Mouse (Mus musculus) megakaryocyte progenitor cell, adult 5-6 weeks (primary cell): ENCODE results near the gene Ralgps1. TPM values are rescaled to one million over a fixed set of nuclear protein-coding genes. Genes with fewer than 3 reads are reported as not detected.

Experiments used
- ATAC-seq: replicated peaks from 2 replicates; pipeline ENCODE4 v1.8.0; 2016; ENCODE audit warnings: mild to moderate bottlenecking, moderate TSS enrichment, inconsistent platforms; ENCODE audit not compliant: poor library complexity
- total RNA-seq, 2 experiments: library from RNA; stranded (forward) in 1 of 2; stranded (reverse) in 1 of 2; fragments of 157-497, 149-512 nt in 1 of 2; fragments of 200-1000 nt in 1 of 2; gene quantifications; 2 replicates each; pipeline versions ENCODE4 v1.2.3 to v1.2.4; 2015 to 2017

The Ralgps1 gene
- 1.7 and 2.4 TPM in 2 replicates for total RNA-seq (2015)
- total RNA-seq (2017): 0.42 and 0.68 TPM in 2 replicates

- peak; percentile 100 for ATAC-seq
Measured at GRCm38 (mm10) chr2:33370777-33371647, at the start of gene Ralgps1. Gene Ralgps1 (minus strand): TSS chr2:33371486.

GRCm38 (mm10) chr2:33417454-33417853 lies 46.2 kb upstream of the Ralgps1 start:
- no peak for ATAC-seq

GRCm38 (mm10) chr2:33414019-33414418 lies 42.7 kb upstream of the Ralgps1 start:
- ATAC-seq: no peak

GRCm38 (mm10) chr2:33412111-33412510 lies 40.8 kb upstream of the Ralgps1 start:
- no peak for ATAC-seq

GRCm38 (mm10) chr2:33403511-33404003 lies 32.3 kb upstream of the Ralgps1 start:
- peak; percentile 78 for ATAC-seq

- 0 out of 2 replicates have a peak, but pooled peaks have one; percentile 4 for ATAC-seq
Measured at GRCm38 (mm10) chr2:33402638-33403037, 31.4 kb upstream of the Ralgps1 start.

GRCm38 (mm10) chr2:33402236-33402635 lies 30.9 kb upstream of the Ralgps1 start:
- peak; percentile 59 for ATAC-seq

DNA sequence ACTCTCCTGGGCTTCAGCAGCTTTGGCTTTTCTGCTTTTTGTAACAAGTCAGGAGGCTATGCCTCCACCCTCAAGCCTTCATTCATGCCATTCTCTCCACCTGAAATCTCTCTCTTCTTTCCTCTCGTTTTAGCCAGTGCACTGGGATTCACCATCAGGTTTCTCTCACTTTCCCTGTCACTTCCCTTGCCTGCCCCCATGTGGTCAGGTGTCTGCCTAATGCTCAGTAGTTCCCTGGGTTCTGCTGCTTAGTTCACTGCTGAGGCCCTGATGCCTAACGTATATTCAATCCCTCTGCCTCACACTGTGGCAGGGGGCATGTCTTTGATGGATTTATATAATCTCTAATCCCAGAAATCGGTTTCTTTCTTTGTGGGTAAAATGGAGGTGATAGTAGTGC lies 29.9 kb upstream of the Ralgps1 start:
- no peak for ATAC-seq

GRCm38 (mm10) chr2:33400541-33400940 lies 29.3 kb upstream of the Ralgps1 start:
- no peak for ATAC-seq

GRCm38 (mm10) chr2:33399091-33399490 lies 27.8 kb upstream of the Ralgps1 start:
- no peak for ATAC-seq

- ATAC-seq: no peak
Measured at GRCm38 (mm10) chr2:33397036-33397435, 25.8 kb upstream of the Ralgps1 start.

- ATAC-seq: no peak
Measured at GRCm38 (mm10) chr2:33395053-33395452, 23.8 kb upstream of the Ralgps1 start.

GRCm38 (mm10) chr2:33393951-33394635 lies 22.8 kb upstream of the Ralgps1 start:
- no peak for ATAC-seq

- ATAC-seq: no peak
Measured at GRCm38 (mm10) chr2:33393021-33393420, 21.7 kb upstream of the Ralgps1 start.

- no peak for ATAC-seq
Measured at GRCm38 (mm10) chr2:33371648-33372408, 542 bp upstream of the Ralgps1 start.

- no peak for ATAC-seq
Measured at GRCm38 (mm10) chr2:33370276-33370776, 960 bp downstream of the Ralgps1 start.

GRCm38 (mm10) chr2:33369453-33369852 lies 1.8 kb downstream of the Ralgps1 start:
- ATAC-seq: no peak

GRCm38 (mm10) chr2:33368486-33368885 lies 2.8 kb downstream of the Ralgps1 start:
- ATAC-seq: no peak

DNA sequence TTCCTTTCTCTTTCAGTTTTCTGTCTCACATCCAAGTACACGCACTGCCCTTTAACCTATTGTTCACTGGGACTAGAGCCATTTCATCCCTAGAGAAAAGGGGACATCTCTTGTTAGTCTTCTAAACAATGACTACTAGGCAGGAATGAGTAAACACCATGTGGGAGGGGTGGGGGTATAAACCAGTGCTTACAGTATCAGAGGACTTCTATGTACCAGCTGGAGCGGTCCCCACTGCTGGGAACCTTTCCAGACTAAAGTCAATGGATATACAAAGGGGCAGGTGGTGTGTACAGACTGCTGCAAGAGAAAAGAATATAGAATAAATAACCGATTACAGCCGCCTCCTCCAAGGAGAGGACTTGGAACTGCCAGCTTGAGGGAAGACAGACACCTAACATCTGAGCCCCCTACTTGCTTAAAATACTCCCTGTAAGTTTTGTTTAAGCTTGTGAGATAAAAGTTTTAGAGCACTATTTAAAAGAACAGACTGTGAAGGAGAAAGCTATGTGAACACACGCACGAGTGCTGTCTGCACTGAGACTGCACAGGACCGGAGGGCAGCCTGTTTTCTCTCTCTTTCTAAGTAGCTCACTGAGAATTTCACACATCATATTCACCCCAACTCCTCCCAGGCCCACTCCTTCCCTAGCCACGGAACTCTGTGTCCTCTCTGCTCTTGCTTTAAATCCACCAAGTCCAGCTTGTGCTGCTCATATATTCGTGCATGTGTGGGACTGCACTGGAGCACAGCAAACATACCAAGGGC lies 5.4 kb downstream of the Ralgps1 start:
- ATAC-seq: no peak

DNA sequence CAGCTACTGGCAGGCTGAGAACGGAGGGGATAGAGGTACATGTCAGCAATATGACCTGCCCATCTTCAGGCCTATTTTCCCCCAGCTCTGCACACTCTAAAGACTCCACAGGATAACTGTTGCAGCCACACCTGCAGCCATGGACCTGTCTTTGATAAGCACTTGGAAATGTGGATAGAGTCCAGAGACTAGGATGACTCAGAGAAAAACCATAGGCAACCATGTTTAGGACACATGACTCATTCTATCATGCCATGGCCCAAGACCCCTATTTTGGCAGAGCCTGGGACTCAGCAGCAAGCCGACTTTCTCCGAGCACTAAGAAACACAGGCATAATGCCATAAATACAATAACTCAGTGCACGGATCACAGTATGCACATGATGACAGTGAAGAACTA lies 6.6 kb downstream of the Ralgps1 start:
- no peak for ATAC-seq
